Mouse (Mus musculus) liver, postnatal 0 days (tissue): ENCODE results near the gene Slc16a3.

ENCODE experiments used
- CTCF ChIP-seq: sonication (generic); IDR thresholded peaks from 2 replicates; pipeline ENCODE4 v1.5.1; 2016; ENCODE audit warnings: antibody characterized with exemption, low read depth
- EP300 ChIP-seq: IDR thresholded peaks from 2 replicates; pipeline ENCODE4 v1.6.1; 2016; ENCODE audit warnings: antibody characterized with exemption, low read depth, mild to moderate bottlenecking

- TF ChIP-seq CTCF, result peak; percentile 24
- TF ChIP-seq EP300, result no peak
Observed at GRCm38 (mm10) chr11:120950281-120951202, 2.3 kb downstream of the Slc16a3 start.
